Mouse (Mus musculus) kidney, adult 9 months (tissue): ENCODE results near the gene Armh2.

ENCODE experiments used
- DNase-seq: peaks from one replicate; pipeline ENCODE4 v3.0.0; 2022

The Armh2 gene

DNA sequence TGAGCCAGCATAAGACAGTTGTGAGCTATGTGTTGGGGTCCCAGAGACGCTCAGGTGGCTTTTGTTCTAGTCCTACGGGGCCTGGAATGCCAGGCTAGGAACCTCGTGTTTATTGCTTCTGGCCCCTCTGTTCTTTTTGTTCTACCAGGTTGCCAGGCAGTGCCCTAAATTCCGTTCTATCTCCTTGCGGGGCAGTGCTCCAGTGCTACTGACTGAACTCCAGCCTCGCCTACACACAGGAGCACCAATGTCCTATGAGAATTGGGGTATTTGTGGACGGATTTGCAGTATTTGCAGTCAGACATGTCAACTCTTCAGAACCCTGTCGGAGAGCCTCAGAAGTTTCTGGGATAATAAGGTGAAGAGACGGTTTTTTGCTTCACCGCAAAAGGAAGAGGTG, at the start of gene Armh2:
Gene Armh2, plus strand, starts transcription at position 205 of the 400 bp plus-strand sequence.
- no peak for DNase-seq

DNA sequence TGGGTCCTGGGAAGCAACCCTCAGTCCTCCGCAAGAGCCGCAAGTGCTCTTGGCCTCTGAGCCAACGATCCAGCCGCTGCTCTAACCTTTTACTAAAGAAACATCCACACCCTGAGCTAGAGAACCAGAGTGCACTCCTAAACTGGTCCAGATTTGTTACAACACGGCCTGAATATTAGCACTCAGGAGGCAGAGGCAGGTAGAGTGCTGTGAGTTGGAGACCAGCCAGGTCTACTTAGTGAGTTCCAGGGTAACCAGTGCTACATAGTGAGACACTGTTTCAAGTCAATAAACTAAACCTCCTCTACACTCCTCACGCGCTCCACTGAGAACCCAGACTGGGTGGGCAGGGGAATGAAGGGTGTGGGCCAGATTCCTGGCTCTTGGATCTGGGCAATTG, 47.7 kb upstream of the Armh2 start:
- no peak for DNase-seq

DNA sequence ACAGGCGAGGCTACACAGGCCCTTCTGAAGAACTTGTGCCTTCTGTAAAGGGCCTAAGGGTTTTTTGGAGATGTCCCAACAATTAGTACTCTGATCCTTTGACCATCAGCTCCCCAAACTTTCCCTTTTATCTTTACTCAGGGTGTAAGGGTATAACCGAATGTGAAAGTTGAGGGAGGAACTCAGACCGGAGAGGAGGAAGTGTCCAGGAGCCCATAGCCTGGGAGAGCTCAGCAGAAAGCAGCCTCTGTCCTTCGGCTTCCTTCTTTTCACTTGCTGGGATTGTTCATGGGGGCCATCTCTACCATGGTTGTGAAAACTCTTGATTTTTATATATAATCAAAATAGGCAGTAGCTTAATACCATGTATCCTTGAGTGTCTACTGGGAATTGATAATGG, 42.3 kb upstream of the Armh2 start:
- DNase-seq, result no peak

DNA sequence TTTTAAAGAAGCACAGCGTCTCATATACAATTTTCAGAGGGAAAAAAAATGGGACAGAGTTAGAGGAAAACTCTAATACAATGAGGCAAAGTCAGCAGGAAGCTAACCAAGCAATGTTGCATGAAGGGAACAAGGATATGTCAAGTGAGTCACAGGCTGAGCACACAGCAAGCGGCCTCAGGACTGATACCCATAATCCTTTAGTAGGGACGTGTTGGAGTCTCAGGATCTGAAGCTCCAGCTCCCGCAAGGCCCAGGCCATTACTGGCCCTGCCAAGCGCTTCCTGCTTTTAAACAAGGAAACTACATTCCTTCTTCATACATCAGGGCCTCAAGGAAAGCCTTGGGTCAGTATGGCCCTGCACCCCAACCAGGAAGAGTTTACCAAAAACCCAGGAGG, 38.9 kb upstream of the Armh2 start:
- DNase-seq, result no peak

DNA sequence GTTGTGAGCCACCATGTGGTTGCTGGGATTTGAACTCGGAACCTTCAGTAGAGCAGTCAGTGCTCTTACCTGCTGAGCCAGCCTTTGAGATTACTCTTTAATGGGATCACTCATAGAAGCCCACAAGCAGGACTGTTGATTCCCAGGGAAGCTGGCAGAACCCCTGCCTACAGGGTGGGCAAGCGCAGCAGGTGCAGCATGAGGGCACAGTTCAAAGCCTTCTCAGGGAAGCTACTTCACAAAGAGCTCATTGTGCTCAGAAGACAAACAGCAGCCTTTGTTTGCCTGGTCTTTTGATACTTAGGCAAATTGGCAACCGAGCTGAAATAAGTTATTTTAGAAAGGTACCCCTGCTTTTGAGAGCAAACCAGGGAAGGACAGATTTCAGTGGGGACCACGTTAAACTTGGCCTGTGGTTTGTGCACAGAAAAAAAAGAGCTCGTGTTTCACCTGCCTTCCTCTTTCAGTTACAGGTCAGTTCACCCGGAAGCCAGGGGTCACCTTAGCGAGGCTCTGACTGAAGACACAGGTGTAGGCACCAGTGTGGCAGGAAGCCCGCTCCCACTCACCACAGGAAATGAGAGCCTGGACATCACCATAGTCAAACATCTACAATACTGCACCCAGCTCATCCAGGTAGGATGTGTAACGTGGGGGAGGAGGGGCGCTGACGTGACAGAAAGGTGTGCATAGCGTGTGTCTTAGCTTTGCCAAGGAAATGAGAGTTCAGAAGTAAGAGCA, 31.2 kb upstream of the Armh2 start:
- DNase-seq, result no peak

DNA sequence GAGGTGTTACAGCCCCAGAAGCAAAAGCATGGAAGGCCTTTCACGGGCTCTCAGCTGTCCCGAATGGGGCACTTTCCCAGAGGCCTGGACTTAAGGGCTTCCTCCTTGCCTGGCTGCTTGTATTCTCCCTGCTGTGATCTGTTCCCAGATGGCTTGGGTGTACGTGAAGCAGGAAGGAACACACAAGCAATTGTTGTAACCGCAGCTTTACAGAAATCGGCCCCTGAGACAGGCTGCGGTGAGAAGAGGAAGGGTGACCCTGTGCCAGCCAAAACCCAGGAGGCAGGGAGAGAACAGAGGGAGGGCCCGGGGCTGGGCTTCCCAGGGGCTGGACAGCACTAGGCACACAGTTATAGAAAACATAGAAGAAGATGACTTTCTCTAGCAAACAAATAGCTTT, 30.1 kb upstream of the Armh2 start:
- DNase-seq, result no peak

DNA sequence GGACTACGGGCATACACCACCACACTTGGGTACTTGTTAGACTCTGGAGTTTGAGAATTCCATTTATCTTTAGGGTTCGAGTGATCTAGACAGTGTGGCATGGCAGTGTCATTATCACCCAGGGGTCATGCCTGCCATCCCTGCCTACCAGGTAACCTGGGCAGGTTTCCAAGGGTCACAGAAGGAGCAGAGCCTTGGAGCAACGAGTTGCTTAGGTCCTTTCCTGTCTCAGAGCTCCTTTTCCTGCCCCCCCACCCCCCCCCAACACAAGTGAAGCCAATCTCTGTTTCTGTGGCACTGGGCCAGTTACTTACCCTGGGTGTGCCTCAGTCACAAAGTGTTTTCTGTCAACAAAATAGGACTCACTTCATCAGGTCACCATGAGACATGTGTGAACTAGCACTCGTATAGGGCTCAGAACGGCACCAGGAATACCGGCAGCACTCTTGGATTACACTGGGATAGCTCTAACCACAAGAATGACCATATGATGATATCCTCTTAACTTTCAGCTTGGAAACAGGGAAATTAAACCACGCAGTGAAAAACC, 28.4 kb upstream of the Armh2 start:
- DNase-seq, result peak; percentile 32

DNA sequence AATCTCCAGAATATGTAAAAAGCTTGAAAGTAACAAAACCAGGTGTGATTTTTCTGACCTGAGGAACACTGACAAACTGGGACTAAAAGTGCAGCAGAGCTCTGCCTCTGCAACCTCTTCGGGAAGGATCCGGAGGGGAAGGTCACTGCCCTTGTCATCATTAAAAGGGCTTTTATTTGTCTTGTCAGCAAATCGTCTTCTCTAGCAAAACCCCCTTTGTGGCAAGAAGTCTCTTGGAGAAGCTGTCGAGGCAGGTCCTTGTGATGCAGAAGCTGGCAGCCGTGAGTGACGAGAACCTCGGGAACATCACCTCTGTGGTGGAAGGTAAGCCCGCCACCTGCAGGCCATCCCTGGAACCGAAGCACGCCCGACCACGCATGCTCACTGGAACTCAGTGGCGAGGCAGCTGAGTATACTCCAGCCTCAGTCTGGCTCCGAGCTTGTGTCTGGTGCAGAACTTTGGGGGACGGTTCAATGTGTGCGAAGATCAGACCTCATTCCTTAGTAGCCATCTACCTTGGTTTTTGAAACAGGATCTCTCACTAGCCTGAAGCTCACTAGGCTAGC, 27.5 kb upstream of the Armh2 start:
- peak; percentile 93 for DNase-seq

DNA sequence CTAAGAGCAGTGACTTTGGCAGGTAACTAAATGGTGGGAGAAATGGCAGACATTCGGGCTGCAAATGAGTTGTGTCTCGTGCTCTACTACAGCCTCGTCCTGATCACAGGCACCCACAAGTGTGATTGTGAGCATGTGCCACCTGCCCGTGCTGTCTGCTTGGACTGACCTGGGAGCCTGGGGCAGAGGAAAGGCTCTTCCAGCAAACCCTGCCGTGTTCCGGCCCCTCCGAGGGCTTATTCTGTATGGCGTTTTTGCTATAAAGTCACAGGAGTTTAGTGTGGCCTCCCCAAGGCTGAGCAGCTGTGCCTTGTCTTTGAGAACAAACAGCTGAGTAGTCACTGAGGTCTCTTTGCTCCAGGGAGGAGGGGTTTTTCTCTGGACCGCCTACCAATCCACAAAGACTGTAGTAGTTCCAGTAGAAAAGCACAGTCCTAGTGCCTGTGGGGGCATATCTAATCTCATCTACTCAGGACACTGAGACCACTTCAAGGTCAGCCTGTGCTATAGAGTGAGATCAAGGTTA, 26.6 kb upstream of the Armh2 start:
- DNase-seq, result no peak

DNA sequence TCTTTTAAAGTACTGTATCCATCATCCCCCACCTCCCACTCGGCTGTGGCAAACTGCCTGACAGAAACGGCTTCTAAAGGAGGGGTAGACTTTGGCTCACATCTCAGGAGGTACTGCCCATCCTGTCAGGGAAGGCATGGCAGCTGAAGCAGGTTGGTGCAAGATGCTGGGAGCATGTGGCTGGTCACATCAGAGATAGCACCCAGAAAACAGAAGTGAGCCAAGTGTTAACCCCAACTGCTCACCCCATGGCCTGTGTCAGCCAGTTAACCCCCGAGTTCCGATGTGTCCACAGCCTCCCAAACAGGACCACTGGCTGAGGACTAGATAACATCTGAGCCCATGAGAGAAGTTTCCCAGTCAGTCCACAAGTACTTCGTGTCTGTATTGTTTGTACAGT, 25.4 kb upstream of the Armh2 start:
- no peak for DNase-seq

DNA sequence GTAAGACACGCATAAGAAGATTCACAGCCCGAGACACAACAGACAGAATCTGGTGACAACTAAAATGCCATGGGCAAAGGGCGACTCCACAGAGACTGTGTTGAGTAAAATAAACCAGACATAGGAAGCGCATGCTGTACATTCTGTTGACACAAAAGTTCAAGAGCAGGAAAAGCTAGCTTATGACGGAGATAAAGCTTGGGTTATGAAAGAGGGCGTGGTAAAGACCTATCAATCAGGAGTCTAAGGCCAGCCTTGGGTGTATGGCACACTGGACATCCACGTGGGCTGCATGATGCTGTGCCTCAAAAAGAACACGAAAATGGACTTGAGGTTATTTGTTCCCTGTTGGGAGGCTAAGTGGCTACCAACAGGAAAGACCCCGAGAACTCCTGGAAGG, 24.6 kb upstream of the Armh2 start:
- DNase-seq, result no peak

DNA sequence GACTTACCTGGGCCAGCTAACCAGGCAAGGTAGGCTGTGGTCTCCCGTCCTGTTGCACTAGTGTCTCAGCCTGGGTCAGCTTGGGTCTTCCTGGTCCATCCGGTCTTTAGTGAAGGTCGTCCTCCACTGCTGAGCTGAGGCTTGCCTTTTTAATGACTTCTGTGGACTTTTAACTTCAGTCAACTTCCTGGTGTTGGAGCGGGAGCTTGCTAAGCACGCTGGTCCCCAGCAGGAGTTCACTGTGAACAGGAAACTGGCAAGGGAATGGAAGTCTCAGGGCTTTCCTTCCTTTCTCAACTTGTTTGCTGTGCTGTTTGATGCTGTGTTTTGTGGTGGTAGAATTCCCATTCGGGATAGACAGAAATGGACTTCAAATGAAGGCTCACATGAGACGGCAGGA, 23.4 kb upstream of the Armh2 start:
- peak; percentile 11 for DNase-seq

DNA sequence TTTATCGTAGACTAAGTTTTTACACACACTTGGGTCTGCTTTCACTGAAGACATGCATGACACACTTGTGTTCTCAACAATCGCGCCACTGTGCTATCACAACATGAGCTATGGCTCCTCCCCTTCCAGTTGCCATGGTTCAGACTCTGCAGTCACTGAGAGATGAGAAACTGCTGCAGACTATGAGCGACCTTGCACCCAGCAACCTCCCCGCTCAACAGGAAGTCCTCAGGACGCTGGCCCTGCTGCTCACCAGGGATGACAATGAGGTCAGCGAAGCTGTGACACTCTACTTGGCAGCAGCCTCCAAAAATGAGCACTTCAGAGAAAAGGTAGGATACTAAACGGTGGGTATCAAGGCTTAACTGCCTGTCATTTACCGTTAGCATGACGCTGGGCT, 19.5 kb upstream of the Armh2 start:
- DNase-seq, result peak; percentile 11

DNA sequence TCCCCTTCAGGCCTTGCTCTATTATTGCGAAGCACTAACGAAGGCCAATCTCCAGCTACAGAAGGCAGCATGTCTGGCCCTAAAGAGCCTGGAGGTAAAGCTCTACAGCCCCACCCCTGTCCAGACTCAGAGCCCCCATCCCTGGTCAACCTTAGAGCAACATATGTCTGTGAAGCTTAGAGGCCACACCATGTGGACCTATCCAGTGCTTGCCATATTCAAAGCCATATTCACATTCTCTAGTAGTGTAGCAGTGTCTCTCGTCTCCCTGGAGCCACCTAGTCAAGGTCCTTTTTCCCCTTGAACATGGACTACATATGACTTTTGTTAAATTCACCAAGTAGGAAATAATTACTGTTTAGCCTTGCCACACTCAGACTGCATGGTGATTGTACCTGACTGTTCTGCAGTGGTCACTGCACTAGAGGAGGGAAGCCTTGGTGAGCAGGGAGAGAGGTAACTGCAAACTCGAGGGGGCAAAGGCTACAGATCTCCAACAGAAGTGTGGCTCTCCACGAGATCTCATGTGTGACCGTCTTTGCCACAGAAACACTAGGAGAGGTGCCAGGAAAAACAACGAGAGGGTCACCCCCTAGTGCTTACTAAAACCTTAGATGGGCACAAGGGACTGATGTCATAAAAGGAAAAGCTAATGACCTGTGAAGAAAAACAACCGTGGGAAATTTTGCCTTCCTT, 17.2 kb upstream of the Armh2 start:
- DNase-seq, result peak; percentile 49

DNA sequence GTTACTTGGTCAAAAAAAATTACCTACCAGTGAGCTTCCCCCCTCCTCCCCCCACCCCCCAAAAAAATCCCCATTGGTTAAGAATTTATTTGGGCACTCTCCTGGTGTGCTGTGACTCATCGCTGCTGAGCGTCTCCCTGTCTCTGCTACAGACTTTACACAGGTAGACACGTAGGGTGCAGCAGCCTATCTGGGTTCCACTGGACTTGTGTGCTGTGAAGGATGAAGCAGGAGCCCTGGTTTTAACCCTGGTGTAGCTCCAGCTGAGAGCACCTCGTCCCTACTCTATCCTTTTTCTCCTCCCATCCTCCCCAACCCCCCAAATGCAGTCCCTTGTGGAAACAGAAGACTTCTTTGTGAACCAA, 16.7 kb upstream of the Armh2 start:
- no peak for DNase-seq

DNA sequence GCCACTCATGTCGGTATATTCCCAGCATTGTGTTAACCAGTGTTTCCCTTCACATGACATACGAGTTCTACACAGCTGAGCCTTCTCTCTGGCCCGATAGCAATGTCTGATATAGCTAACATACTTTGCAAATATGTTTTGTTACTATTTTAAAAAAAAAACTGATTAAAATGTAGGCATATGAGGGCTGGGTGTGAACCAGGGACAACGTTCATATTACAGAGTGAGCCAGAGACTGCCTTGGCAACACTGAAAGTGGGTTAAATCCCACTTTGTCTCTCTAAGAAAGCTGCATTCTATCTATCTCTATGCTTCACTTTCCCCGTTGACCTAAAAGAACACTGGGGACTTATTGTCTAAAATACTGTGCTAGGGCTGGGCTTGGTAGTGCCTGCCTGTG, 11.9 kb upstream of the Armh2 start:
- DNase-seq, result no peak

DNA sequence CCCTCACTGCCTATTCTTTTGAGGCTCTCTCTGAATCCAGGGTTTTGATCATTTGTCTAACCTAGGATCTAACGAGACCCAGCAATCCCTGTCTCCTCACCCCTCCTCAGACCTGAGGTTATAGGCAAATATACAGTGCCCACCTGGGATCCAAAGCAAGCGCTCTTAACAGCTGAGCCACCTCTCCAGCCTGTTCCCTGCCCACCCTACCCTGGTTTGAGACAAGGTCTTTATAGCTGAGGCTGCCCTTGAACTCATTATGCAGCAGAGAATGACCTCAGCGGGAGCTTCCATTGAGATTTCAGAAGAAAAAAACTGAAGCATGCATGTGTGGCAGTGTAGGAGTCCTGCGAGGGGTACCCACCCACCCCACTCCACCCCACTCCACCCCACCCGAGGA, 6.5 kb upstream of the Armh2 start:
- DNase-seq, result no peak

DNA sequence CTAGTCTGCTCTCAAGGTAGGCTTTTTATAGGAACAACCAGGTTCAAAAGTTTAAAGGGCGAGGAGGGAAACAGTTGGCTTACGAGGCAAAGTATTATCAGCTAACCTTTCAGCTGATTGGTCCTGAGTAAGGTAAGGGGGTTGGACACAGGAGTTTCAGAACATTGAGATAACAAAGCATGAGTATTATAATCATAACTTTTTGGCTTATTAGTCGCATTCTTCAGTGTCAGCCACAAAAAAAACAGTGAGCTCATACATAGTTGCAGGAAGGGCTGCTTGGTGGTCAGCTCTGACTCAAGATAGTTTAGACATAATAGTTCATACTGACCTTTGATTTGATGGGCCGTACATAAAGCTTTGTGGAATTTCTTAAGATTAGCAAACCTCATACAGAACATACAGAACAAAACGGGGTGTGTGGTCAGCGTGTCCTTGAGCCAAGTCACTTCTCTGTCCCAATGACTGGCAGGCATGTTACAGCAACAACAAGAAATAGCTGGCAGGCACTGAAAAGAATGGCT, 5.4 kb upstream of the Armh2 start:
- no peak for DNase-seq

DNA sequence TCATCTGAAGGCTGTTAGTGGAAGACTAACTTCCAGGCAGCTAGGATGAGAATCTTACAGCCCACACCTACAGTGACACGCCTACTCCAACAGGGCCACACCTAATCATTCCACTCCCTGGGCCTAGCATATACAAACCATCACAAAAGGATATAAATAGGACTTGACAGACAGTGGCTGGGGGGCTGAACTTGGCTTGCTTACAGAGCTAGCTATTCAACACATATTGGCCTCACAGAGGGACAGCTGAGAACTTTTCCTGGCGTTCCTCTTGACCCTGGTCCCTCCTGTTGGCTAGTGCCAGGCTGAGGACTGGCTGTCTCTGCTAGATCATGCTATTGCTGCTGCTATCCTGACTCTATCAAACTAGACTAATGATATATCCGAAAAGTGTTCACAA, 6.8 kb downstream of the Armh2 start:
- no peak for DNase-seq

DNA sequence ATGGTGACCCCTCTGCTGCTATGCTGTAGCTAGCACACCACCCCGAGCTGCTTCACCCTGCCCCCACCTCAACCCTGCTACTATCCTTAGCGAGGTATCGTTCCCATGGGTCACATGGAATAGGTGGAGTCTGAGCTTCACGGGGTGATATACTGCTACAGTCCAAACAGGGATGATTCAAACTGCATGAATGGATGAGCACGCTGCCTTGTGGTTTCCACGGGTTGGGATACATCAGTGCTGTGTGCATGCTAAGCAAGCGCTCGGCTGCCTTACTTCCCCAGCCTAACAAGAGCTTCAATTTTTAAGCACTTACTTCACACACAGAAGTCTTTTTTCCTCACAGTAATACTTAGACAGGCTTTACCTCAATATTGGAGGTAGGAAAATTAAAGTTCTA, 9.8 kb downstream of the Armh2 start:
- DNase-seq, result no peak

DNA sequence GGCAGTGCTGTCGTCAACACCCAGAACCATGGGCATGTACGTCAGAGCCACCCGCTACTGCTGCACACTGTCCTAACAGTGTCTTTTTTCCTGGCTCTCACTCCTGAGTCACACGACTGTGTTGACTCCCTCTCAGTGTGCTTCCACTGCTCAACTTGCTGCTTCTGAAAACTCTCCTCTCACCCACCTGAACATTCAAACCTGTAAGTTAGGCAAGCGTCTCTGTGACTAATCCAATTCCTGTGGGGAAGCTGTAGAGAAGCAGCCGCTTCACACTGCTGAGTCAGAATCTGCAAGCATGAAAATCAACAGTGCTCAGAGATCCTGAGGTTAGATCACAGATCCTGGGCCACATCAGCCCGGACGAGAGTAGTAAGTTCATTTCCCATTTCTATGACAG, 10.4 kb downstream of the Armh2 start:
- DNase-seq, result no peak

DNA sequence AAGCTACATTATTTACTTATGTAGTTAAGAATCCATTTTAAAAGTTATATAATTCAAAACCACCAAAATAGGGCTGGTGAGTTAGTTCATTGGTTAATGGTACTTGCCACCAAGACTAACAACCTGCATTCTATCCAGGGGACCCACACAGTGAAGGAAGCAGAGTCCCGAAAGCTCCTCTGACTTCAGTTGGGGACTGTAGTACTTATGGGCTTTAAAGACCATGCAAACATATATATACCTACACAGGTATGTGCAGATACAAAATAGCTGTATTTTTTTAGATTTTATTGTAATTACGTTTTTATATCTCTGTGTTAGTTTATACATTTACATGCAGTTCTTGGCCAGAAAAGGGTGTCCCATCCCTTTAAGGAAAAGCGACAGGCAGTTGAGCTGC, 15.7 kb downstream of the Armh2 start:
- no peak for DNase-seq

DNA sequence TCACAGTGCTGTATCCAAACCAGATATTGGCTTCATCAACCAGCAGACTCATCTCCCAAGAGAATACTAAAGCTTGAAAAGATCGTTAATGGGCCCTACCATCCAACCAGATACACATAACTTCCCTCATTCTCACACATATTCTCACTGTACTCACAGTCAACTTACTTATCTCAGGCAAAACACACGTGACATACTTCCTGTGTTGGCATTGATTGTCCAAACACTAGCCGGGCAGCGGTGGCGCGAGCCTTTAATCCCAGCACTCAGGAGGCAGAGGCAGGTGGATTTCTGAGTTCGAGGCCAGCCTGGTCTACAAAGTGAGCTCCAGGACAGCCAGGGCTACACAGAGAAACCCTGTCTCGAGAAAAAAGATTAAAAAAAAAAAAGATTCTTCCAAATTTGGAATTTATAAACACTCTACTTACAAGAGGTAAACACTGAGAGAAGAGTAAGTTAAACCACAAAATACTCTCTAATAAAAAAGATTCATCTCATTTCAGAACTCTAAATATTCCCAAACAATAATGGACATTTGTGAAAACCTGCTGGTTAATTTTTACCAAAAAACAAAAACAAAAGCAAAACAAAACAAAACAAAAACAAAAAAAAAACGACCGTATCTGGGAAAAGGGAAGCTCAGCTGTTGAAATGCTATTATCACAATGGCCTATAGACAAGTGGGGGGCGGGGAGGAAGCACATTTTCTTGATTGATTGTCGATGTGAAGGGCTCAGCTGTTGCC, 17.0 kb downstream of the Armh2 start:
- DNase-seq, result no peak
